Mouse (Mus musculus): ENCODE measurements around the gene Tnfrsf13b. TPM values are rescaled to one million over a fixed set of nuclear protein-coding genes. Genes with fewer than 3 reads are reported as not detected.

The Tnfrsf13b gene
- total and polyA plus RNA-seq, 2 experiments from 2014 or later, result 0.08 to 1.5 TPM

DNA sequence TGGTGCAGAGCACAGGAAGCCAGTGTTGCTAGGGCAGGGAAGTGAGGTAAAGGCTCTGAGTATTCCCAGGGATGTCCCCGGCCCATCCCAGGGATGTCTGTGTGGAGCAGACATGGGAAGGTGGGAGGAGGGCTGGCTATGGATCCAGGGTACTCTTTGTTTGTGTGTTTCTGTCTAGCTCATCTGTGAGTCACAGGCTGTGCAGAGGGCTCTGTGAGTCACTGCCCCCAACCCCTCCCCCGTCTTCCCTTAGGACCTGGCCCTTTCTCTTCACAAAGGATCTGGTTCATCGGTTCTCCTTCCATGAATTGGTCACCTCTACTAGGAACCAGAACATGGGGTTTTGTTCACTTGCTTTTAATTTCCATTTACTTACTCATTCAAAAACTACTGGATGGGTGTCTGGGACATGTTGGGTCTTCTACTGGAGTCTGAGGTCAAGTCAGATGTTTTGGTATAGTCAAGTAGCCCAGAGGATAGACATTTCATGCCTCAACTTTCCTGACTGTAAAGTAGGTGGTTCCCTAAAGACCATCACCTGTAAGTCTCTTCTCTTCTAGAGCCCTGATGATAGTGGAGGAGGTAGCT, 6.5 kb upstream of the Tnfrsf13b start:
- Histone ChIP-seq H3K4me1 (ENCODE audit: control insufficient read depth, insufficient read depth) (no peaks in the 10 kb centered on the region), H3K9me3 (replicated peaks; ENCODE audit: control insufficient read depth, low read length) (0 out of 2 replicates have a peak, but pooled peaks cover 6% of the 10 kb centered on the region), H3K36me3 (replicated peaks; ENCODE audit: control insufficient read depth, insufficient read depth, low read length) (no peaks in the 10 kb centered on the region), H3K9ac (replicated peaks; ENCODE audit: low read depth, low read length) (no peak overlapping the region), H3K27ac (ENCODE audit: low read depth) (no peak overlapping the region), H3K27me3 (ENCODE audit: control insufficient read depth, insufficient read depth, low read length) (no peaks in the 10 kb centered on the region), H3K4me2 (ENCODE audit: low read depth, low read length) (no peak overlapping the region), H3K4me3 (ENCODE audit: low read depth, low read length) (no peak overlapping the region)
- DNase-seq (ENCODE audit: low spot score) (no peak), ATAC-seq (ENCODE audit: insufficient read depth, low read depth) (no peak)
- TF ChIP-seq CTCF (IDR thresholded peaks at IDR 0.05; ENCODE audit: low read depth) (no peak), EP300 (IDR thresholded peaks at IDR 0.05; ENCODE audit: low read depth) (no peak)
- 83% methylated on average over 3 of the region's 3 CpGs for WGBS

DNA sequence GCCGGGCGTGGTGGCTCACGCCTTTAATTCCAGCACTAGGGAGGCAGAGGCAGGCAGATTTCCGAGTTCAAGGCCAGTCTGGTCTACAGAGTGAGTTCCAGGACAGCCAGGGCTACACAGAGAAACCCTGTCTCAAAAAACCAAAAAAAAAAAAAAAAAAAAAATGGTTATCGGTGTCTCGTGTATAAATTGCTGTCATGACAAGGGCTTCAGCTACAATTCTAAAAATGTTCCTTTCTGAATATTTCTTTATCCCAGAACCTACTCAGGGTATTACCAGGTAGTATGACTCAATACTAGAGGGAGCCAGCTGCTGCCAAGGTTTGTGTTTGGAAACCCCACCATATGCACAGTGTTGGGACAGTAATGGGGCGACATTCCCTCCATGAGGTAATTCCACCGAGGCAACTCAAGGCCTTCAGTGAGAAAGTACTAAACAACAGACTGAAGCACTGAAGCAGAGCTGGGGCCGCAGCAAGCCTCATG, 4.2 kb upstream of the Tnfrsf13b start:
- Histone ChIP-seq H3K4me3 (ENCODE audit: low read depth, low read length) (no peak overlapping the region), H3K9ac (replicated peaks; ENCODE audit: low read depth, low read length) (no peak overlapping the region), H3K27me3 (ENCODE audit: control insufficient read depth, insufficient read depth, low read length) (no peaks in the 10 kb centered on the region), H3K36me3 (replicated peaks; ENCODE audit: control insufficient read depth, insufficient read depth, low read length) (no peaks in the 10 kb centered on the region), H3K27ac (ENCODE audit: low read depth) (no peak overlapping the region), H3K9me3 (replicated peaks; ENCODE audit: control insufficient read depth, low read length) (0 out of 2 replicates have a peak, but pooled peaks cover 6% of the 10 kb centered on the region), H3K4me1 (ENCODE audit: control insufficient read depth, insufficient read depth) (no peaks in the 10 kb centered on the region), H3K4me2 (ENCODE audit: low read depth, low read length) (no peak overlapping the region)
- DNase-seq (ENCODE audit: low spot score) (no peak), ATAC-seq (ENCODE audit: insufficient read depth, low read depth) (no peak)
- no peak for TF ChIP-seq EP300 (IDR thresholded peaks at IDR 0.05; ENCODE audit: low read depth)
- 82% methylated on average over 9 of the region's 9 CpGs for WGBS

DNA sequence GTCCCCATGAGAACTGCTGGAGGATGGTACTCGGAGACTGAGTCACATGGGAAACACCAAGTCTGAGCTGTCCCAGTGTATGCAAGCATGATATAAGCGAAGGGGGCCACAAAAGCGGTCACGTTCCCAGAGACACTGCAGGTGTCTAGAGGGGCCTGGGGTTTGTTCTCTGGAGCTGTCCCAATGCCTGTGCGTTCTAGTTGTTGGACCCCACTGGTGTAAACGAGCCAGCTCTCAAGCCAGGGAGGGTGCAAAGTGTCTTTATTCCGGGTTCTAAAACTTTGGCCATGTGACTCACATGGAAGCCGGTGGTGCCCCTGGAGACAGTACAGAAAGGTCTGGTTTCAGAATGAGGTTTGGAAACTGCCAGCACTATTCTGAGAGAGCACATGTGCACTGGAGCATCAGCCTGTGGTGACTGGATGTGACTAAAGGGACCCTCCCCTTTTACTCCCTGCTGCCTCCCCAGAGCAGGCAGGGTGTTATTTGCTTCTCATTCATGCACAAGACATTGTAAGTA, 3.7 kb upstream of the Tnfrsf13b start:
- Histone ChIP-seq H3K27me3 (ENCODE audit: control insufficient read depth, insufficient read depth, low read length) (no peaks in the 10 kb centered on the region), H3K9ac (replicated peaks; ENCODE audit: low read depth, low read length) (no peak overlapping the region), H3K9me3 (replicated peaks; ENCODE audit: control insufficient read depth, low read length) (0 out of 2 replicates have a peak, but pooled peaks cover 6% of the 10 kb centered on the region), H3K27ac (ENCODE audit: low read depth) (no peak overlapping the region), H3K4me1 (ENCODE audit: control insufficient read depth, insufficient read depth) (no peaks in the 10 kb centered on the region), H3K36me3 (replicated peaks; ENCODE audit: control insufficient read depth, insufficient read depth, low read length) (no peaks in the 10 kb centered on the region), H3K4me3 (ENCODE audit: low read depth, low read length) (no peak overlapping the region), H3K4me2 (ENCODE audit: low read depth, low read length) (no peak overlapping the region)
- ATAC-seq (ENCODE audit: insufficient read depth, low read depth) (no peak), DNase-seq (ENCODE audit: low spot score) (no peak)
- TF ChIP-seq CTCF (IDR thresholded peaks at IDR 0.05; ENCODE audit: low read depth), result no peak
- no peak for TF ChIP-seq EP300 (IDR thresholded peaks at IDR 0.05; ENCODE audit: low read depth)
- WGBS, result 80% methylated on average over 8 of the region's 8 CpGs

GRCm38 (mm10) chr11:61123886-61124285, 2.7 kb upstream of the Tnfrsf13b start:
- no peak for ATAC-seq (ENCODE audit: insufficient read depth, low read depth)
- Histone ChIP-seq H3K4me2 (ENCODE audit: low read depth, low read length) (no peak overlapping the region), H3K9ac (replicated peaks; ENCODE audit: low read depth, low read length) (no peak overlapping the region), H3K9me3 (replicated peaks; ENCODE audit: control insufficient read depth, low read length) (no peaks in the 10 kb centered on the region), H3K27me3 (ENCODE audit: control insufficient read depth, insufficient read depth, low read length) (no peaks in the 10 kb centered on the region), H3K27ac (ENCODE audit: low read depth) (no peak overlapping the region), H3K4me1 (ENCODE audit: control insufficient read depth, insufficient read depth) (no peaks in the 10 kb centered on the region), H3K4me3 (ENCODE audit: low read depth, low read length) (no peak overlapping the region), H3K36me3 (replicated peaks; ENCODE audit: control insufficient read depth, insufficient read depth, low read length) (no peaks in the 10 kb centered on the region)
- no peak for DNase-seq (ENCODE audit: low spot score)
- WGBS, result 73% methylated on average over 3 of the region's 3 CpGs
- TF ChIP-seq CTCF (IDR thresholded peaks at IDR 0.05; ENCODE audit: low read depth) (no peak), EP300 (IDR thresholded peaks at IDR 0.05; ENCODE audit: low read depth) (no peak)

GRCm38 (mm10) chr11:61125970-61126369, 585 bp upstream of the Tnfrsf13b start:
- ATAC-seq (ENCODE audit: insufficient read depth, low read depth), result no peak
- DNase-seq (ENCODE audit: low spot score), result no peak

More at GRCm38 (mm10) chr11:61125970-61126369, 585 bp upstream of the Tnfrsf13b start:
- H3K4me1 ChIP-seq (ENCODE audit: control insufficient read depth, insufficient read depth), result no peaks in the 10 kb centered on the region
- no peak overlapping the region for H3K27ac ChIP-seq (ENCODE audit: low read depth)
- H3K4me3 ChIP-seq (ENCODE audit: low read depth, low read length), result no peak overlapping the region
- no peaks in the 10 kb centered on the region for H3K36me3 ChIP-seq (replicated peaks; ENCODE audit: control insufficient read depth, insufficient read depth, low read length)
- no peak for TF ChIP-seq EP300 (IDR thresholded peaks at IDR 0.05; ENCODE audit: low read depth)
- no peak for TF ChIP-seq CTCF (IDR thresholded peaks at IDR 0.05; ENCODE audit: low read depth)
- no peak overlapping the region for H3K4me2 ChIP-seq (ENCODE audit: low read depth, low read length)
- no peaks in the 10 kb centered on the region for H3K9me3 ChIP-seq (replicated peaks; ENCODE audit: control insufficient read depth, low read length)
- no peak overlapping the region for H3K9ac ChIP-seq (replicated peaks; ENCODE audit: low read depth, low read length)
- WGBS, result 81% methylated on average over 5 of the region's 5 CpGs
- H3K27me3 ChIP-seq (ENCODE audit: control insufficient read depth, insufficient read depth, low read length), result no peaks in the 10 kb centered on the region
